Mouse (Mus musculus) thymus, adult 2 months (tissue): ENCODE measurements around the gene Vav1.

Source experiments
- CTCF ChIP-seq: fragments of 200-500 bp; IDR thresholded peaks from 2 replicates; pipeline ENCODE4 v1.5.1; 2012; ENCODE audit warnings: mild to moderate bottlenecking, control low read depth, low read length, moderate library complexity, borderline replicate concordance; ENCODE audit not compliant: control insufficient read depth, poor library complexity, insufficient read depth; ENCODE audit errors: extremely low read depth
- POLR2A ChIP-seq: fragments of 200-500 bp; IDR thresholded peaks from 2 replicates; pipeline ENCODE4 v1.6.1; 2012; ENCODE audit warnings: mild to moderate bottlenecking, low read length, control low read depth, moderate library complexity; ENCODE audit not compliant: control insufficient read depth, poor library complexity, insufficient read depth; ENCODE audit errors: extremely low read depth

DNA sequence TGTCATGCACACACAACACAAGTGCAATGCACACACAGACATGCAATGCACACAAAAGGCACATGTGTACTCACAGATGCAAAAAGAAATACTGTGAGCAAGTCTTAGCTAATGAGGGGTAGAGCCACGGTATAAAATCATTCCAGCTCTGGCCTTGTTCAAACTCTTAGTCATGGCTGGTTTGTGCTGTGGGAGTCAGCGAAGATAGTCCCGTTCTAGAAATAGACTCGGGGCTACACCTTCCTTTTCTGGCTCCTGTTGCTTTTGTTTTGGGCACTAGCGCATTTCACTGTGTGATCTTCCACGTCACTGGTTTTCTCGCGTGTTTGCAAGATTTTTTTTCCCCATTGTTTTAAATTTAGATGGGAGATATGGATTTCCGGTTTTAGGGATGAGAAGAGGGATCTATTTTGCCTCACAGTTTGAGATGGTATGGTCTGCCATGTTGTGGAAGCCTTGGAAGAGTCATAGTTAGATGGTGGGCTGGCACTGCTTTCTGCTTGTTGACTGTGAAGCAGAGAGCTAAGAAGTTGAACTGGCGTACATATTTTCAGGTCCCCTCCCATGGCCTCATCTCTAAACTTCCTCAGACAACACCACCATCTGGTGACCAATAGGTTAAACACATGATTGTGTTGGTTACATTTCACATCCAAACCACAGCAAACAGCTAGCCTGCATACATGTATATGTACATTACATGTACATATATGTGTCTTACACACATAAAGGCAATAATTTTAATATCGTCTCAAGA, 80.8 kb downstream of the Vav1 start:
- TF ChIP-seq POLR2A (no peak), CTCF (no peak)
